Mouse (Mus musculus): Measurements from ENCODE around the gene Naf1. TPM values are rescaled to one million over a fixed set of nuclear protein-coding genes. Genes with fewer than 3 reads are reported as not detected.

The Naf1 gene
- total RNA-seq (2023), result 9.1 TPM

GRCm38 (mm10) chr8:66860023-66860422 lies at the start of gene Naf1:
Gene Naf1, plus strand, starts transcription at chr8:66860217.

Other genes starting within 250 kb of the Naf1 start
- not detected for gene Npy5r, start 172.1 kb upstream of the Naf1 start, total RNA-seq (2023)
- not detected for gene Npy1r, start 163.0 kb upstream of the Naf1 start, total RNA-seq (2023)